Mouse (Mus musculus): ENCODE results near the gene Tmem200b.

- TF ChIP-seq POLR2A (IDR thresholded peaks at IDR 0.05; ENCODE audit: borderline replicate concordance, insufficient read depth, low read length) (no peak), CTCF (IDR thresholded peaks at IDR 0.05; ENCODE audit: borderline replicate concordance, insufficient read depth, low read depth, low read length) (no peak)
Measured at GRCm38 (mm10) chr4:131872672-131873292, 48.8 kb upstream of the Tmem200b start.

Measured in cerebellum, adult 2 months (tissue).